Mouse (Mus musculus) intestine, postnatal 0 days (tissue): ENCODE results near the gene Ugt1a8. TPM values are rescaled to one million over a fixed set of nuclear protein-coding genes. Genes with fewer than 3 reads are reported as not detected.
A peak's percentile ranks its signal among the peaks of the same experiment; 100 is the strongest.
"Not testable (repeated sequence)": the region's sequence is repeated elsewhere in the genome, so short reads cannot be mapped to it uniquely, and the experiment has no call there.

Source experiments
- ATAC-seq: fragments of 200-750 bp; cut with Nextera tagmentation; 2 replicates; pipeline ENCODE4 v1.8.0; 2017; ENCODE audit warnings: mild to moderate bottlenecking, moderate TSS enrichment, moderate library complexity
- H3K27ac ChIP-seq: fragments of 300-500 bp; sonication (generic); 2 replicates; pipeline ENCODE4 v1.5.1; 2014; ENCODE audit warnings: mild to moderate bottlenecking, low read depth, low read length, moderate library complexity
- H3K27me3 ChIP-seq: fragments of 300-500 bp; sonication (generic); replicated peaks from 2 replicates; pipeline ENCODE4 v1.6.1; 2014; ENCODE audit warnings: low read length, mixed read lengths; ENCODE audit not compliant: control insufficient read depth, insufficient read depth
- H3K36me3 ChIP-seq: fragments of 300-500 bp; sonication (generic); 2 replicates; pipeline ENCODE4 v1.6.1; 2014; ENCODE audit warnings: mild to moderate bottlenecking, moderate library complexity; ENCODE audit not compliant: control insufficient read depth, insufficient read depth
- H3K4me1 ChIP-seq: fragments of 300-500 bp; sonication (generic); replicated peaks from 2 replicates; pipeline ENCODE4 v1.6.1; 2014; ENCODE audit warnings: antibody characterized with exemption, low read length, mixed read lengths; ENCODE audit not compliant: control insufficient read depth, insufficient read depth
- H3K4me2 ChIP-seq: fragments of 300-500 bp; sonication (generic); replicated peaks from 2 replicates; pipeline ENCODE4 v1.6.1; 2014; ENCODE audit warnings: low read depth, mild to moderate bottlenecking, moderate library complexity
- H3K4me3 ChIP-seq: fragments of 300-500 bp; sonication (generic); 2 replicates; pipeline ENCODE4 v1.5.1; 2014; ENCODE audit warnings: low read depth, low read length
- H3K9ac ChIP-seq: fragments of 300-500 bp; sonication (generic); 2 replicates; pipeline ENCODE4 v1.6.1; 2014; ENCODE audit warnings: mild to moderate bottlenecking, low read depth, low read length
- H3K9me3 ChIP-seq: fragments of 300-500 bp; sonication (generic); 2 replicates; pipeline ENCODE4 v1.6.1; 2016; ENCODE audit warnings: mixed run types; ENCODE audit not compliant: control insufficient read depth
- CTCF ChIP-seq: sonication (generic); IDR thresholded peaks from 2 replicates; pipeline ENCODE4 v1.5.1; 2016; ENCODE audit warnings: low read depth, mild to moderate bottlenecking, control low read depth, antibody characterized with exemption, moderate library complexity
- WGBS: fragments of 180-500 bp; shearing (Covaris S2); extraction: QIAGEN DNeasy Blood & Tissue Kit; methylation state at CpG from one replicate; pipeline ENCODE4 v1.1.7; 2014; 5-methylcytosine and 5-hydroxymethylcytosine counted together
- polyA plus RNA-seq: library from polyadenylated mRNA; unstranded; fragments of >200 nt; fragmentation: Nextera tagmentation; extraction: Ambion mirVana; gene quantifications from 2 replicates; pipeline ENCODE4 v1.2.1, GENCODE M21; 2015

Gene Ugt1a8
- polyA plus RNA-seq, 1 experiment from 2014 or later: 0.05 TPM

DNA sequence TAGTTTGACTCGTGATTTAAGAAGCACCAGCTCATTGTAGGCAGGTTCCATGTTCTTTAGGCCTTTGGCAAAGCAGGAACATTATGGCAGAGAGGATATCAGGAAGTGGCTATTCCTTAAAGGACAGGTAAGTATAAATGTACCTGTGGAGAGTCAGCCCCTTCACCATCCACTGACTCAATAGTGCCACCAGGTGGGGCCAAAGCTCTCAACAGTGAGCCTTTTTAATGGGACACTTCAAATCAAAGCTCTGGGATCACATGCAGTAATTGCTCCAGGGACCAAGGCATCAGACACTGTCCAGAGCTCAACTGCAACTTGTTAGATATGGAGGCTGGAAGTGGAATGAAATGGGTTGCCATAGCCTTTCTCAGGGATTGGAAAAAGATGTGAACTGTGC is 33.9 kb downstream of the Ugt1a8 start:
- not testable (repeated sequence) for H3K9ac ChIP-seq, H3K4me1 ChIP-seq, H3K4me2 ChIP-seq, H3K4me3 ChIP-seq, H3K9me3 ChIP-seq, H3K36me3 ChIP-seq, H3K27me3 ChIP-seq, H3K27ac ChIP-seq, ATAC-seq
- peak; percentile 67 for TF ChIP-seq CTCF
- WGBS: no CpG with 5 or more reads among the region's 1 CpGs

DNA sequence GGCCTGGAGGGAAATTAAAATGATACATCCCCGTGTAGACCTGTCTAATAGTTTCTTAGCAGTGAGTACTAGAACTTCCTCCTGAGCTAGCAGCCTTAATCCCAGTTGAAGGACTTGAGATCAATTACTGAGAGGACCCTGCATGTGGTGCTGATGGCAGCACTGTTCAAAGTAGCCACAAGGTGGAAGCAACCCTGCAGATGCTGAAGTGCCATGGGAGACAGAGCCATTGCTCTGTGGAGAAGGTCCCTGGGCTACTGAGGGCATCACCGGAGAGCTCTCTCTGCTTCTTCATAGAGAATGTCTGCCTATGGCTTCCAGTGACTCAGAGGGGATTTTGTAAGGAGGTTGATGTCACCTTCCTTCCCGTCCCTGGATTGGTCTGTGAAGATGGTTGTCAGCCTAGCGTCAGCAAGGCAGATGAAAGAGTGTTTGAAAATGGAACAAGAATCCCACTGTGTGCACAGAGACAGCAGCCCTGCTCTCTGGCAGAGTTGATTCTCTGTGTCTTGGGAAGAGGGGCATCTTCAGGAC is 38.3 kb downstream of the Ugt1a8 start:
- not testable (repeated sequence) for H3K4me1 ChIP-seq, H3K4me2 ChIP-seq, H3K4me3 ChIP-seq, H3K36me3 ChIP-seq, ATAC-seq, H3K9ac ChIP-seq, H3K9me3 ChIP-seq, H3K27me3 ChIP-seq, H3K27ac ChIP-seq
- WGBS: 81% methylated on average over 4 of the region's 4 CpGs
- peak; percentile 55 for TF ChIP-seq CTCF

DNA sequence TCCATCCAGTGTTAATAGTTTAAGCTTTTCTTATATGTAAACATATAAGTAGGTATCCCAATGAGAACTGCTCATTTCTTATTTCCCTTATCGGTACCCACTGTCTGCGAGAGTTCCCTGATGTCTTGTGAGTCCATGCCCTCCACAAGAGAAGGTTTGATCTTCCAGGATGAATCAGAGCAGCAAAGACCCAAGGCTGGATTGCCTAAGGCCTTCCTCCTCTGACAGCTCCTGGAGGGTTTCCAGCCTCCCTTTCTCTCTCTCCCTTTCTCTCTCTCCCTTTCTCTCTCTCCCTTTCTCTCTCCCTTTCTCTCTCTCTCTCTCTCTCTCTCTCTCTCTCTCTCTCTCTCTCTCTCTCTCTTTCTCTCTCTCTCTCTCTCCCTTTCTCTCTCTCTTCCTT is 41.5 kb downstream of the Ugt1a8 start:
- ATAC-seq, H3K4me3 ChIP-seq, H3K27me3 ChIP-seq, H3K27ac ChIP-seq, H3K36me3 ChIP-seq, H3K4me1 ChIP-seq, H3K9me3 ChIP-seq, H3K4me2 ChIP-seq, H3K9ac ChIP-seq: not testable (repeated sequence)
- 76% methylated on average over 2 of the region's 2 CpGs for WGBS

DNA sequence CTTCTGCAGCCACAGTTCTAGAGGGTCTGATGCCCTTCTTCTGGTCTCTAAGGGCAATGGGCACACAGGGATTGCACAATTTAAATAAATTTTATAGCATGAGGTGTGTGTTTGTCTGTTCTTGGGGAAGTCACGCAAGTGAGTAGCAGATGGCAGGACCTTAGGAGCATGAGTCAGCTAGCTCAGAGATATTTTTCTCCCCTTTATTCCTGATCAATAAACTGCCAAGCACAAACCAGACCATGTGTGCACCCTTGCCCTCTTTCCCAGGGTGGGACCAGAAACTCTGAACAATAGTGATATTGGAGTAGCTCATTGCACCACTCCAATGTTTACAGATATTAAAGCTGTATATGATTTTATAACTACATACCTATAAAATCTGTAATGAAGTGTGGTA is 42.6 kb downstream of the Ugt1a8 start:
- H3K4me3 ChIP-seq, H3K27me3 ChIP-seq, H3K9me3 ChIP-seq, H3K4me1 ChIP-seq, H3K9ac ChIP-seq, H3K36me3 ChIP-seq, H3K4me2 ChIP-seq, H3K27ac ChIP-seq: not testable (repeated sequence)
- 28% methylated on average over 1 of the region's 1 CpGs for WGBS
- peak; percentile 70 for ATAC-seq

DNA sequence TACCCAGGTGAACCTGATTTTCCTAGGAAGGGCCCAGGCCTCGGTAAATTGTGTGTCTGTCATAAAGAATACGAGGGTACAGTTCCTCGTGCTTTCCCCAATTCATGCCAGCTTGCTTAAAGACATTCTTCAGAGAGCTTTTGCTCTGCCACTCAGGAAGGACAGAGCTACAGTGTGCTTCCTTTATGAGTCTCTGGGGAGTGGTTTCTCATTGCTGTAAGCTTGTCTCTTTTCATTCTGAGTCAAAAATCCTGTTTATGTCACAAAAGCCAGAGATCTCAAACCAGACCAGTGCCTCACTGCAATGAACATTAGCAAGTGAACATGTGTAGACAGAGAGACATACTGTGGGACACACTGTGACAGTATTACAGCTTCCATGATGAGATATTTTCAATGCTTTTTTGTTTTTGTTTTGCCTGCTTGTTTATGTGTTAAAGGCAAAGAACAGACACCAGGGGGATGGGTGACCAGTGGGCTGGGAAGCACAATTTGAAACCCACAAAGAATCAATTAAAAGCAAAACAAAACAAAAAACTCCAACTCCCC is 46.4 kb downstream of the Ugt1a8 start:
- Histone ChIP-seq H3K36me3 (no peaks in the 10 kb centered on the region), H3K4me2 (no peak overlapping the region), H3K27ac (peak overlapping the region; percentile 22), H3K4me1 (peaks cover 5% of the 10 kb centered on the region; the same call in 1 of the 2 replicates), H3K4me3 (no peak overlapping the region), H3K9ac (no peak overlapping the region), H3K27me3 (no peaks in the 10 kb centered on the region), H3K9me3 (no peaks in the 10 kb centered on the region)
- ATAC-seq: no peak
- TF ChIP-seq CTCF: no peak
- 27% methylated on average over 3 of the region's 3 CpGs for WGBS

DNA sequence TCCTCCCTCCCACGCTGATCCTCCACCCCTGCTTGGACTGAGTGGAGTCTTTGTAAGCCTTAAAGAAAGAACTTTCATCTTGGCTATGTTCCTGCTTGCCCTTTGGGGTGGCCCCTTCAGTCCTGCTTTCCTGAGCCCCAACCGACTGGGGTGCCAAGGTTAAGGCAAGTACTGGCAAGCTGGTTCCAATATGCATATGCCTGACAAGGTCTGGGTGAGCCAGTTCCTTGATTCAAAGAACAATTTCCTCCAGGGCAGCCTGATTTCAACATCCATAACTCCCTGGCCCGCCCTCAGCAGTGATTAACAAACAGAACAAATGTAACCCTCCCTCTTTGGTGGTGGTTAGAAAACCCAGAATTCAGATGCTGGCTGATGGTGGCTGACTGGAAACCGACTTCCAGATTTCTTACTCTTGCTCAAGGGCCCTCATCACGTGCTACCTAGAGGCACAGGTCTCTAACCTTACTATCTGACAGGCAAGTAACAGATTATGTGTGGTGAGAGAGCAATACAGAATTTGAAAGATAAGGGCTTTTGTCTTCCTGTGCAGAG is 46.9 kb downstream of the Ugt1a8 start, which contains the start of gene Ugt1a6a:
TSS of gene Ugt1a6a (plus strand) at position 353 of the 555 bp plus-strand sequence.
- not testable (repeated sequence) for H3K9me3 ChIP-seq, H3K9ac ChIP-seq, H3K4me3 ChIP-seq, H3K36me3 ChIP-seq, H3K4me1 ChIP-seq, H3K27me3 ChIP-seq, H3K4me2 ChIP-seq
- H3K27ac ChIP-seq: peak within 1 kb of the TSS; percentile 22
- ATAC-seq: peak; percentile 49
- WGBS: 11% methylated on average over 5 of the region's 5 CpGs

DNA sequence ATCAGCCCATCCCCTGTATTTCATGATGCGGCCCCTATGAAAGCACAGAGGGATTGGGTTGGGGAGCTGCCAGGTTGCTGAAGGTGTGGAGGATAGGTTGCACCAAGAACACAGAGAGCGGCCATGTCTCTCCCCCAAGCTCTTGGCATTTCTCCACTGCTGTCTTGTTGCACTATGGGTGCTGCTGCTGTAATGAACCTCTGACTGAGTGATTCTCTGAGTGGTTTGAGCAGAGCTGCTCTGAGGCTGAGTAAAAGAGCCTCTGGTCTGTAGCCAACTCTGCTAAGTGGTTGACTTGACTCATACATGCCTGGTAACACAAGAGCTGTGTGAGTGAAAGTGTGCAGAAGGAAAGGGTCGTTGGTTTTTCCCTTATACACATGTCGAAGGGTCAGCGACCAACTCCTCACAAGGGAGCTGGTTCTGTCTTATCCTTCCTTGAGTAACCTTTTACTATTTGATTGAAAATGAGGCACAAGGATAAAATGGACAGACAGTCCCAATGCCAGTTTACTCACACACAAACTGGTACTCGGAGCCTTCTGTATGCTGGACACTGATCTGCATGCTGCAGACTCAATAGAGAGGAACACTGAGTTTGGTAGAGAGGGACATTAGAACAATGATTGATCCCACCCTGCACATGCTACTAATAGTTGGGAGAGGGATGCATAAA is 47.8 kb downstream of the Ugt1a8 start:
- H3K4me2 ChIP-seq, H3K27me3 ChIP-seq, H3K9ac ChIP-seq, H3K9me3 ChIP-seq, H3K27ac ChIP-seq, H3K36me3 ChIP-seq, H3K4me3 ChIP-seq, H3K4me1 ChIP-seq, ATAC-seq: not testable (repeated sequence)
- whole genome bisulfite sequencing: 79% methylated on average over 5 of the region's 6 CpGs
